Mouse (Mus musculus): ENCODE results near the gene Iqcj. TPM values are rescaled to one million over a fixed set of nuclear protein-coding genes. Genes with fewer than 3 reads are reported as not detected.

Gene Iqcj
- polyA plus RNA-seq, 1 experiment from 2014 or later: 0.75 TPM

DNA sequence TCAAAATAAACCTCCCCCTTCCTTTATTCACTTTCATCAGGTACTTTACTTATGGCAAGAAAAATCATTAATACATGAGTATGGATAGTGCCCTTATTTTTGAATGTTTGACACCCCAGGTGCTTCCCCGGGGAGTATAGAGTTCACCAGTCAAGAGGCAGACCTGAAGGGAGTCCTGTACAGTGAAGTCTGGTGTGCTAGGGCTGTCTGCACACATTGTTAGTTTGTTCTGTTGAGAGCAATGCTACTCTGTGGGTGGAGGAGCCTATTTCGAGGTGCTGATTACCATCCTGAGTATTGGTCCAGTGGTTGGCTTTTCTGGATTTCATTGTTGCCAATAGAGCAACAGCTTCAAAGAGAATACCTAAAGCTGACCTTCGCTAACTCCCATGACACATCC, 26.1 kb downstream of the Iqcj start:
- Histone ChIP-seq H3K4me3 (no peak overlapping the region), H3K9ac (no peak overlapping the region), H3K4me1 (replicated peaks) (no peaks in the 10 kb centered on the region), H3K4me2 (no peak overlapping the region), H3K9me3 (no peaks in the 10 kb centered on the region), H3K27me3 (no peaks in the 10 kb centered on the region), H3K27ac (replicated peaks) (no peak overlapping the region), H3K36me3 (no peaks in the 10 kb centered on the region)
- no peak for ATAC-seq (ENCODE audit: low FRiP score, low read depth)
- 89% methylated on average over 3 of the region's 3 CpGs for WGBS

DNA sequence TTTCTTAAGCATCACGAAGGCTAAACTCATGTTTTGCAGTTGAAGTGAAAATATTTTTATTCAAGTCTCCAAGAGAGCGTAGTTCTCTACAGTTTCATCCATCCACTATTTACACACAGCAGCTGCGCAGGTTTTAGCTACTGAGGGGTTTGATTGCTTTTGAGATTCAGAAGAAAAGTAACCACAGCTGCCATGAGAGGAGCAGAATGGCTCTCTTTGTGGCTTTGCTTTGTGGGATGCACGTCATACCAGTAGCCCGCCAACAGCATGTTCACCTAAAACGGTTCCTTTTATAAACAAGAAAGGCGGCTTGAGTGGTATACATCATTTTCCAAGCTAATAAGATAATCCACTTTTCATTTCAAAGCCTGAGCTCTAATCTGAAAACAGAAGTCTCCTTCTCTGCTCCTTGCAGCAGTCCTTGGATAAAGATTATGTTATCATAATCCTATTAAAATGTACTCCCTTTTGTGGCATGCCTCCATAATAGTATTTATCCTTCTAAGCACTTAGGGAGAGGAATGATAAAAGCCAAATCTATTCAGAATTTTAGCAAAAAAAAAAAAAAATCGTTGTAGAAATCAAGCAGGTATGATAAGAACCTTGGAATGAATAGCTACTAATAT, 26.7 kb downstream of the Iqcj start:
- Histone ChIP-seq H3K27ac (replicated peaks) (no peak overlapping the region), H3K36me3 (no peaks in the 10 kb centered on the region), H3K4me3 (no peak overlapping the region), H3K4me1 (replicated peaks) (no peaks in the 10 kb centered on the region), H3K4me2 (no peak overlapping the region), H3K27me3 (no peaks in the 10 kb centered on the region), H3K9ac (no peak overlapping the region), H3K9me3 (no peaks in the 10 kb centered on the region)
- ATAC-seq (ENCODE audit: low FRiP score, low read depth): no peak
- WGBS: 75% methylated on average over 8 of the region's 8 CpGs

DNA sequence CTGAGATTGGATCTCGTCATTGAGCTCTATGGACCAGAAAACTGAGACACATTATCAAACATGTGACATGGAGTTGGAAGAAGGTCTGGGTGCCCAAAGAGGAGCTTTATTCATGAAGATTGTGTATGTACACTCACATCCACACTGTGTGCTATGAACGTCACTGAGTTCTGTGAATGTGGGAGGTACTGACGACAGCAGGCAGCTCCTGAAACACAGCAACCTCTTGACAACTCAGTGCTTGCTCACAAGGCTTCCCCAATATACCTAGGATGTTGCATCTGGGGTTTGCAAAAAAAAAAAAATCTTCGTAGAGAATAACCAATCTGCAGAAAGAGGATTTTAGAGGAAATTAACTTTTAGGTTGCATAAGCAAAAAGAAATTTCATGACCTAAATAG, 31.1 kb downstream of the Iqcj start:
- 77% methylated on average over 4 of the region's 4 CpGs for WGBS
- no peak overlapping the region for H3K4me3 ChIP-seq
- H3K4me1 ChIP-seq (replicated peaks): no peaks in the 10 kb centered on the region
- no peaks in the 10 kb centered on the region for H3K9me3 ChIP-seq
- no peaks in the 10 kb centered on the region for H3K27me3 ChIP-seq
- H3K36me3 ChIP-seq: no peaks in the 10 kb centered on the region
- H3K27ac ChIP-seq (replicated peaks): no peak overlapping the region
- ATAC-seq (ENCODE audit: low FRiP score, low read depth): no peak
- H3K4me2 ChIP-seq: no peak overlapping the region
- H3K9ac ChIP-seq: no peak overlapping the region

DNA sequence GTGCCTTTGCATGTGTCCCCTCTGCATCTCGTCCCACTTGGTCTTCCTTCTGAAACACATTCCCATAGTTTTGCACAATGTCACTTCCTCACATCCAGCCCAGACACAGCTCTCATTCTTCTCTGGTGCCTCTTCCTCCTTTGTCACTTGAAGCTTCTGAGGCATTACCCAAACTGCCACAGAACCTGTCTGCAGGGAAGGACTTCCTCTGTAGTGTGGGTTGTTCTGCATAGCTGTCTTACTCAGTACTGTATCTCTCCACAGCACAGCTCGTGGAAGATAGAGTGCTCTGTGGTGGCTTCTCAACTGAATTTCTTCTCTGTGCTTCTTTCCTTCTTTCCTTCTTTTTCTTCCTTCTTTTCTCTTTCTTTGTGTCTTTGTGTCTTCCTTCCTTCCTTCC, 33.4 kb downstream of the Iqcj start:
- Histone ChIP-seq H3K4me2 (no peak overlapping the region), H3K9ac (no peak overlapping the region), H3K27ac (replicated peaks) (no peak overlapping the region), H3K27me3 (no peaks in the 10 kb centered on the region), H3K36me3 (no peaks in the 10 kb centered on the region), H3K4me1 (replicated peaks) (no peaks in the 10 kb centered on the region), H3K9me3 (no peaks in the 10 kb centered on the region), H3K4me3 (no peak overlapping the region)
- 80% methylated on average over 2 of the region's 2 CpGs for WGBS
- ATAC-seq (ENCODE audit: low FRiP score, low read depth): no peak

DNA sequence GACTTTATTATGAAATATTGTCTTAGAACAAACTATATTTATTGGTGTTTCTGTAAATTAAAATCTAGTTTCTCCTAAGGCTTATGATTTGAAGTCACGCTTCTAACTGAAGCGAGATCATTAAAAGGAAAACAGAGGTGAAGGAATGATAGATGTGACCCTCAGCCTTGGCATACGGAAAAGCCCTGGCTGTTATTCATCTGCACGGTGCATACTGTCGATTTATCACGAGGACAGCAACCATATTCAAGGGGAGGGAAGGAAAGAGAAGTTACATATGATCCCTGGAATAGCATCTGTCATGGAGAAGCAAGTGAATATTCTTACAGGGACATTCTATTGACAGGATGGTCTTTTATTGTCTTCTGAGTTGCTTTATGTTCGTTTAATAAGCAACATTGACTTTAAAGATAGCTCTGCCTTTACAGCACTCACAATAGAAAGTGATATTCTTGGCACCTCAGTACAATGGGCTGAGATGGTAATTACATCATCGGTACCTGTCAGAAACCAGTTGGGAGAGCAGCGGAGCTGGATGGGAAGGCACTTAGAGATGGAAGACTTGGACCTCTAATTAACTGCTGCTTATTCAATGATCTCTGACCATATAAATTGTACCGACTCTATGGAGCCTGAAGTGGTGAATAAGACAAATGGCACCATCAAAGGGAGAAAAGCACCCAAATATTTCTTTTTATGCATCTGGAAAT, 38.6 kb downstream of the Iqcj start:
- no peak overlapping the region for H3K27ac ChIP-seq (replicated peaks)
- H3K27me3 ChIP-seq: no peaks in the 10 kb centered on the region
- ATAC-seq (ENCODE audit: low FRiP score, low read depth): peak; percentile 69; the same call in 1 of the 2 replicates
- H3K9me3 ChIP-seq: no peaks in the 10 kb centered on the region
- no peaks in the 10 kb centered on the region for H3K4me1 ChIP-seq (replicated peaks)
- WGBS: 64% methylated on average over 10 of the region's 10 CpGs
- H3K36me3 ChIP-seq: no peaks in the 10 kb centered on the region
- H3K4me3 ChIP-seq: no peak overlapping the region
- H3K4me2 ChIP-seq: no peak overlapping the region
- no peak overlapping the region for H3K9ac ChIP-seq

DNA sequence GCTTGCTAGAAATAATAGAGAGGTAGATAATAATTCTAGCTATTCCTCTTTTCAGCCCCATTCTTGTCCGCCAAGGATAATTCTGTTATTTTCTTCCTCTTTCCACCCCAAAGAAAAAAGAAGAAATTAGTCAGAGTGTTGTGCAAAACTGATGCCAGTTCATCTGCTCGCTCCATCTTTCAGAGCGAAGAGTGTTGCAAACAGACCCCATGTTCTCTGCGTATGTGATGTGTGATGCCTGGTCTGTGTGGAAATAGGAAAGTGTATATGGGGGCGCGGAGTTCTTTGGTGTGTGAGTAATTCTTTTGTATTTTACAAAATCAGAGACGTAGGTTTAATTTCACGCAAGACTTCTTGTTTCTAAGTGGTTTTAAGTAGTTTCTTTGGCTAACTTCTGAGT, 39.2 kb downstream of the Iqcj start:
- ATAC-seq (ENCODE audit: low FRiP score, low read depth): no peak
- WGBS: 80% methylated on average over 8 of the region's 8 CpGs
- H3K4me2 ChIP-seq: no peak overlapping the region
- H3K9me3 ChIP-seq: no peaks in the 10 kb centered on the region
- no peaks in the 10 kb centered on the region for H3K36me3 ChIP-seq
- no peaks in the 10 kb centered on the region for H3K27me3 ChIP-seq
- no peaks in the 10 kb centered on the region for H3K4me1 ChIP-seq (replicated peaks)
- H3K9ac ChIP-seq: no peak overlapping the region
- no peak overlapping the region for H3K27ac ChIP-seq (replicated peaks)
- no peak overlapping the region for H3K4me3 ChIP-seq

DNA sequence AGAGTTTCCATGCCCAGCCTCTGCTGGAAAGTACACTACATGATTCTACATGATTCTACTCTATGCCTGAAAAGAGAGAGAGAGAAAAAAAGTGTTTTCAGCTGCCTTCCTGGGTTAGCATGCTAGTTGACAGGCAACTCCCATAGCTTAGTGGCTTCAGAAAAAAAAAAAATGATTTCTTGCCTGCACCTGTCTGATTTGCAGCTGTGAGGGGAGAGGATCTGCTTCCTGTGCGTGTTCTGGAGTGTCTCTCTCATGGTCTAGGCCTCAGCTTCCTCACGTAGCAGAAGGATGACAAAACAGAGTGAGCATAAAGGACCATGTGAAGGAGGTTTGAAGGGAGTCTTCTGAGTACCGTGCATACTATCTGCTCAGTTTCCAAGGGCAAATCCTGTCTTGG, 39.9 kb downstream of the Iqcj start:
- WGBS: 80% methylated on average over 3 of the region's 3 CpGs
- no peaks in the 10 kb centered on the region for H3K27me3 ChIP-seq

DNA sequence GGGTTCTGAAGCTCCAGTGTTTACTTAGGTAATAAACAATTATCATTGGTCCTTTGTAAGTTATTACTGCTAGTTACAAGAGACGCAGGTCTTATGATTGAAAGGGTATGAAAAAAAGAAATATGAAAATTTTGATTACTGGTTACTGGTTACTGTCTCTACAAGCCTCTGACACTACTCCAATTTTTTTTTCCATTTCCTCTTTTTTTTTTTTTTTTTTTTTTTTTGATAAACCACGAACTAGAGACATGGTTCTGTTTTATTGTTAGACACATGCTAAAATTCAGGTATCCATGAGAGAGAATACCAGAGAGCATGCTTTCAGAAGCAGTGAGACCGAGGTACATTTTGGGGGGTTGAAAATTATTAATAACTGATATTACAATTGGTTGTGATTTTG, 43.8 kb downstream of the Iqcj start:
- Histone ChIP-seq H3K4me3 (no peak overlapping the region), H3K4me2 (no peak overlapping the region), H3K9me3 (no peaks in the 10 kb centered on the region), H3K27ac (replicated peaks) (no peak overlapping the region), H3K4me1 (replicated peaks) (no peaks in the 10 kb centered on the region), H3K36me3 (no peaks in the 10 kb centered on the region), H3K9ac (no peak overlapping the region), H3K27me3 (no peaks in the 10 kb centered on the region)
- no peak for ATAC-seq (ENCODE audit: low FRiP score, low read depth)
- 85% methylated on average over 3 of the region's 3 CpGs for WGBS

More for the DNA sequence above, 39.9 kb downstream of the Iqcj start:
- no peak overlapping the region for H3K27ac ChIP-seq (replicated peaks)
- no peak overlapping the region for H3K4me2 ChIP-seq
- no peak for ATAC-seq (ENCODE audit: low FRiP score, low read depth)
- H3K4me1 ChIP-seq (replicated peaks): no peaks in the 10 kb centered on the region
- no peaks in the 10 kb centered on the region for H3K36me3 ChIP-seq
- H3K9ac ChIP-seq: no peak overlapping the region
- no peaks in the 10 kb centered on the region for H3K9me3 ChIP-seq
- H3K4me3 ChIP-seq: no peak overlapping the region

DNA sequence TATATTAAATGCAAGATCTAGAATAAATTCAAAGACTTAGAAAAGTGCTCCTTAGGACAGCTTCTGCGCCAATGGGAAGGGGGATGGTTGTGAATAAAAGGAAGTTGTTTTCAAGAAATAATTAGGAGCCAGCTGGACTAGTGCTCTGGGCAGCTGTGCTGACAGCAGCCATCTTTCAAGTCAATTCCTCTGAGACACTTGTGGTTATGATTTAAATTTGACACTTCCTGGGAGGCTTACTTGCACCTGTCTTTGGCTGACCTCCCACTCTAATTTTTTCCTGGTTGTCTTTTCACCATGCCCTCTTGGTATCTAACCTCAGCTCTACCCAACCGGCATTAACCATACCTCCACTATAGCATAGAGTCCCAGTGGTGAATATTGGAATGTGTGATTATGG, 55.0 kb downstream of the Iqcj start:
- Histone ChIP-seq H3K27ac (replicated peaks) (no peak overlapping the region), H3K4me1 (replicated peaks) (no peaks in the 10 kb centered on the region), H3K9me3 (no peaks in the 10 kb centered on the region), H3K27me3 (no peaks in the 10 kb centered on the region), H3K9ac (no peak overlapping the region), H3K4me2 (no peak overlapping the region), H3K36me3 (no peaks in the 10 kb centered on the region), H3K4me3 (no peak overlapping the region)
- no peak for ATAC-seq (ENCODE audit: low FRiP score, low read depth)
- WGBS: 77% methylated on average over 2 of the region's 2 CpGs

DNA sequence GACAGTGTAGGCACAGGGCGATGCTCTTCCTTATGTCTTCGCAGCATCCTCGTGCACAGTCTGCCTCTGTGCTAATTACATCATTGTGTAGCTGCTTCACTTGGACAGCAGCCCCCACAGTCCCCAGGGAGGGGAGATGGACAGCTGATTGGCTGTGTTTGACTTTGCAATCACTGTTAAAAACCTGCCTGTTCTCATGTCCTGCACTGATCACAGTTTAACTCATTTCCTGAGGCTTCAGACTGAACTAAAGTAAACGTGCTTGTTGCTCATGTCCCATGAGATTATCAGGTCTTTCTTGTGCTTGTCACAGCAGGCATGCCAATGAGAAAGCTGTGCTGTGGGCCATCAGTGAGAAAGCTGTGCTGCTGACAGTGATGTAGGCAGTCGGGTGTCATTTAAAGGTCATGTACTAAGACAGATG, 60.5 kb downstream of the Iqcj start:
- 21% methylated on average over 5 of the region's 5 CpGs for WGBS
- peak; percentile 85 for ATAC-seq (ENCODE audit: low FRiP score, low read depth)
- H3K4me3 ChIP-seq: no peak overlapping the region
- no peak overlapping the region for H3K4me2 ChIP-seq
- H3K9me3 ChIP-seq: no peaks in the 10 kb centered on the region
- no peaks in the 10 kb centered on the region for H3K36me3 ChIP-seq
- no peaks in the 10 kb centered on the region for H3K27me3 ChIP-seq
- H3K4me1 ChIP-seq (replicated peaks): peaks cover 5% of the 10 kb centered on the region
- H3K9ac ChIP-seq: no peak overlapping the region
- no peak overlapping the region for H3K27ac ChIP-seq (replicated peaks)

DNA sequence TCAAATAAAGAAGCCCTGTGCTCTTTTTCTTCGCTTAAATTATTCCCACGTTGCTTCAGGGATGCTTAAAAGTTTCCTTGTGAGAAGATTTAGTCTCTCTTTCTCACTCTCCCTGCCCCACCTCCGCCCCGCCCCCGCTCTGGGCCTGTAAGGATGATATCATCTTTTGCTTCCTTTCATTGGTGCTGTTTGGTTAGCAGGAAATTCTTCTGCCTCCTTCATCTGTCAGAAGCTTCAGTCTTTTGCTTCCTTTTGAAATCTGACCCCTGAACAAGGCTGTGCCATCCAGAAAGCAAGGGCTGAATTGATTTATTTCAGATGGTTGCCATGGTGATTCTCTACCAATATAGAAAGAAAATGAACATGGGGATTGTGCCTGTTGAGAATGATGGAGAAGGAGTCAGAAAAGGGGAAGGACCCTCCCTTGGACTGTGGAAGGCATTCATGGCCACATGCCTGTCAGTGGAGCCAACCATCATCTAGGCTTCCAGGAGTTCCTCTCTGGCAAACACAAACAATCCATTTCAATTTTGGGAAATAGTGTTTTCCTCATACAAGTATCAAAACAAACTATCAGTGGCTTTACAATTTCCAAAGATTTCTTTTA, 62.5 kb downstream of the Iqcj start:
- 21% methylated on average over 5 of the region's 5 CpGs for WGBS
- Histone ChIP-seq H3K9ac (no peak overlapping the region), H3K4me3 (no peak overlapping the region), H3K27ac (replicated peaks) (no peak overlapping the region), H3K4me2 (no peak overlapping the region), H3K4me1 (replicated peaks) (peaks cover 9% of the 10 kb centered on the region), H3K27me3 (no peaks in the 10 kb centered on the region), H3K9me3 (no peaks in the 10 kb centered on the region), H3K36me3 (no peaks in the 10 kb centered on the region)
- peak; percentile 41; the same call in 1 of the 2 replicates for ATAC-seq (ENCODE audit: low FRiP score, low read depth)

DNA sequence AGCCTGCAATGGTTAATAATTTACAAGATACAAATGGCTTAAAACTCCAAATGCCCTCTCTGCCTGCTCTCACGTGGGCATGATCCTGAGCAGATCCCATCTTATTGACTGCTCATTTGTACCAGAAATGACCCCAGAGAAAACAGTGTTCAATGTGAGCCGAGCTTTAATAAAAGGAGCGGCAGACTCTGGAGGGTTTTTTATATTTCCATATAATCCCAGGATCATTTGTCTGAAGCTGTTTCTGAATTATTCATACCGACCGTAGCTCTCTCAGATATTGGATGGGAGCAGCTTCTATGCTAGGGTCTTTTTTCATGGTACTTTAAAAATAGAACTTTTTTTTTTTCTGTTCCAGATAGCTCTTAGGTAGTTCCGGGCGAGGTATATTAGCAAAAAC, 67.7 kb downstream of the Iqcj start:
- no peaks in the 10 kb centered on the region for H3K9me3 ChIP-seq
- no peak overlapping the region for H3K9ac ChIP-seq
- peak overlapping the region; percentile 50 for H3K27ac ChIP-seq (replicated peaks)
- no peaks in the 10 kb centered on the region for H3K36me3 ChIP-seq
- no peaks in the 10 kb centered on the region for H3K27me3 ChIP-seq
- ATAC-seq (ENCODE audit: low FRiP score, low read depth): peak; percentile 49; the same call in 1 of the 2 replicates
- H3K4me2 ChIP-seq: peak overlapping the region; percentile 16; the same call in 1 of the 2 replicates
- peaks cover 14% of the 10 kb centered on the region for H3K4me1 ChIP-seq (replicated peaks)
- H3K4me3 ChIP-seq: no peak overlapping the region
- WGBS: 31% methylated on average over 7 of the region's 7 CpGs

Measured in hindbrain, embryonic 15.5 days (tissue).